Mouse (Mus musculus) 416B (cell line): ENCODE data around the gene Ccdc85c.

Experiments
- DNase-seq: peaks from one replicate; pipeline ENCODE4 v3.0.0; 2011; ENCODE audit warnings: low read depth

Ccdc85c gene

GRCm38 (mm10) chr12:108238395-108239035, 36.7 kb downstream of the Ccdc85c start:
- no peak for DNase-seq

- no peak for DNase-seq
These were observed 37.8 kb downstream of the Ccdc85c start for GRCm38 (mm10) chr12:108237300-108238006.

GRCm38 (mm10) chr12:108235976-108236555, 39.2 kb downstream of the Ccdc85c start:
- no peak for DNase-seq

GRCm38 (mm10) chr12:108234832-108235602, 40.2 kb downstream of the Ccdc85c start:
- DNase-seq: no peak

GRCm38 (mm10) chr12:108233736-108234135, 41.5 kb downstream of the Ccdc85c start:
- no peak for DNase-seq

GRCm38 (mm10) chr12:108231901-108232300, 43.3 kb downstream of the Ccdc85c start:
- DNase-seq: no peak

- DNase-seq: no peak
These were observed 44.1 kb downstream of the Ccdc85c start for GRCm38 (mm10) chr12:108230821-108231794.

- no peak for DNase-seq
These were observed 45.1 kb downstream of the Ccdc85c start for GRCm38 (mm10) chr12:108230077-108230476.

- no peak for DNase-seq
These were observed 47.7 kb downstream of the Ccdc85c start for GRCm38 (mm10) chr12:108227527-108227926.

GRCm38 (mm10) chr12:108226941-108227340, 48.3 kb downstream of the Ccdc85c start:
- no peak for DNase-seq

GRCm38 (mm10) chr12:108226216-108226615, 49.0 kb downstream of the Ccdc85c start:
- DNase-seq: no peak

- no peak for DNase-seq
These were observed 49.4 kb downstream of the Ccdc85c start for GRCm38 (mm10) chr12:108225781-108226180.

- DNase-seq: no peak
These were observed 51.9 kb downstream of the Ccdc85c start for GRCm38 (mm10) chr12:108223357-108223756.

GRCm38 (mm10) chr12:108221712-108222111, 53.5 kb downstream of the Ccdc85c start:
- DNase-seq: no peak

- no peak for DNase-seq
These were observed 54.0 kb downstream of the Ccdc85c start for GRCm38 (mm10) chr12:108221206-108221605.

GRCm38 (mm10) chr12:108220621-108221020, 54.6 kb downstream of the Ccdc85c start:
- no peak for DNase-seq

GRCm38 (mm10) chr12:108219825-108220616, 55.2 kb downstream of the Ccdc85c start:
- DNase-seq: no peak

- peak; percentile 45 for DNase-seq
These were observed 56.1 kb downstream of the Ccdc85c start for GRCm38 (mm10) chr12:108219163-108219562.

GRCm38 (mm10) chr12:108217572-108217971, 57.7 kb downstream of the Ccdc85c start:
- peak; percentile 53 for DNase-seq

- DNase-seq: no peak
These were observed 58.4 kb downstream of the Ccdc85c start for GRCm38 (mm10) chr12:108216611-108217370.
